Mouse (Mus musculus): ENCODE measurements around the gene Xrcc6. TPM values are rescaled to one million over a fixed set of nuclear protein-coding genes. Genes with fewer than 3 reads are reported as not detected.

Xrcc6 gene
- polyA plus RNA-seq, 1 experiment from 2014 or later: 71.3 TPM

- Histone ChIP-seq H3K27ac (replicated peaks) (no peak overlapping the region), H3K4me3 (no peak overlapping the region), H3K4me1 (peaks cover 7% of the 10 kb centered on the region), H3K9ac (no peak overlapping the region), H3K27me3 (replicated peaks) (no peaks in the 10 kb centered on the region), H3K4me2 (no peak overlapping the region), H3K9me3 (no peaks in the 10 kb centered on the region), H3K36me3 (peaks cover 97% of the 10 kb centered on the region)
- no peak for ATAC-seq (ENCODE audit: extremely low read depth, insufficient number of reproducible peaks, low FRiP score, low TSS enrichment)
- 87% methylated on average over 6 of the region's 6 CpGs for WGBS
Measured at GRCm38 (mm10) chr15:82023965-82024635, 36.5 kb downstream of the Xrcc6 start.

DNA sequence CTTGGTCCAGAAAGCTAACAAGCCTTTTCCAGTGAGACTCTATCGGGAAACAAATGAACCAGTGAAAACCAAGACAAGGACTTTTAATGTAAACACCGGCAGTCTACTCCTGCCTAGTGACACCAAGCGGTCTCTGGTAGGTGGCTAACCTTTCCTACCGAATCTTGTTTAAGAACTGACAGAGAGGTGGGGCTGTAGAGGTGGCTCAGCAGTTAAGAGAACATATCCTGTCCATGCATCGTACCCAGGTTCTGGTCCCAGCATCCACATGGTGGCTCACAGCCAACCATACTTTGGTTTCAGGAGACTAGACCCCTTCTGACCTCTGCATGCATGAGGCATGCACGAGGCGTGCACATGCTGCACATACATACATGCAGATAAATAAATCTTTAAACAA lies 39.6 kb downstream of the Xrcc6 start:
- 0 out of 2 replicates have a peak, but pooled peaks cover 3% of the 10 kb centered on the region for H3K4me1 ChIP-seq
- H3K4me2 ChIP-seq: no peak overlapping the region
- peaks cover 100% of the 10 kb centered on the region for H3K36me3 ChIP-seq
- H3K9ac ChIP-seq: no peak overlapping the region
- no peak overlapping the region for H3K4me3 ChIP-seq
- no peak for ATAC-seq (ENCODE audit: extremely low read depth, insufficient number of reproducible peaks, low FRiP score, low TSS enrichment)
- WGBS: 88% methylated on average over 7 of the region's 7 CpGs
- H3K9me3 ChIP-seq: no peaks in the 10 kb centered on the region
- no peaks in the 10 kb centered on the region for H3K27me3 ChIP-seq (replicated peaks)
- no peak overlapping the region for H3K27ac ChIP-seq (replicated peaks)

- H3K27ac ChIP-seq (replicated peaks): no peak overlapping the region
Measured at GRCm38 (mm10) chr15:82027726-82028125, 40.1 kb downstream of the Xrcc6 start.

DNA sequence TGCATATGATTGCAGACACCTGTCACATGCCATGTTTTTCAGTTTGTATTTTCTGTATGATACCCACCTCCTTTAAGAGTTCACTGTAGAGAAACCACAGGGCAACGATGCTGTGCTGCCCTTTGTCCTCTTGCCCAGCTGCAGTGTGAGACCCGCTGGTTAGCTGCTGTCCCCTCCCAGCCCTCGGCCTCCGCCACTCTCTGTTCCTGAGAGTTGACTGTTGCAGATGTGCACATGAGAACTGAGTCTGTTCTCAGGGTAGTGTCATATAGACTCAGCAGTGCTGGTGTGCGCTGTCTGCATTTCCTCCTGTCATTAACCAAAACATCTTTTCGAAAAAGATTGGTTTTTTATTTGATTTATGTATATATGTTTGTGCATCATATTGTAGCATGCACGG lies 44.8 kb downstream of the Xrcc6 start:
- H3K27me3 ChIP-seq (replicated peaks): no peaks in the 10 kb centered on the region
- H3K36me3 ChIP-seq: peaks cover 91% of the 10 kb centered on the region
- no peaks in the 10 kb centered on the region for H3K4me1 ChIP-seq
- WGBS: 85% methylated on average over 7 of the region's 7 CpGs
- H3K9me3 ChIP-seq: no peaks in the 10 kb centered on the region
- no peak for ATAC-seq (ENCODE audit: extremely low read depth, insufficient number of reproducible peaks, low FRiP score, low TSS enrichment)
- H3K4me2 ChIP-seq: no peak overlapping the region
- no peak overlapping the region for H3K4me3 ChIP-seq
- H3K9ac ChIP-seq: no peak overlapping the region
- no peak overlapping the region for H3K27ac ChIP-seq (replicated peaks)

More at GRCm38 (mm10) chr15:82027726-82028125, 40.1 kb downstream of the Xrcc6 start:
- Histone ChIP-seq H3K4me1 (0 out of 2 replicates have a peak, but pooled peaks cover under 1% of the 10 kb centered on the region), H3K9ac (no peak overlapping the region), H3K4me2 (no peak overlapping the region), H3K9me3 (no peaks in the 10 kb centered on the region), H3K4me3 (no peak overlapping the region), H3K27me3 (replicated peaks) (no peaks in the 10 kb centered on the region), H3K36me3 (peaks cover 98% of the 10 kb centered on the region)
- no peak for ATAC-seq (ENCODE audit: extremely low read depth, insufficient number of reproducible peaks, low FRiP score, low TSS enrichment)
- WGBS: 88% methylated on average over 7 of the region's 7 CpGs

DNA sequence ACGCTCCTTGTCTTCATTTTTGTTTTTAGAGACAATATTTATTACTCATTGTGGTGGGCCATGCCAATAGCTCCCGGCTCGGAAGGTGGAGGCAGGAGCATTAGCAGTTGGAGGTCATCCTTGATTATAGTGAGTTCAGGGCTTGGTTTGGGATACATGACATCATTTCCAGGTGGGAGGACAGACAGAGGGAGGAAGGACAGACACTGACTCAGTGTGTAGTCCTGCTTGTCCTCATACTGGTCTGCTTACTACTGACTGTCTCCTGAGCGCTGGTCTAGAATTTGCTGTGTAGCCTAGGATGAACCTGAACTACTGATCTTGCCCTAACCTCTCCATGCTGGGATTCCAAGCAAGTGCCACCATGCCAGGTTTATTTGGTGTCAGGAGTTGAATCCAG lies 46.1 kb downstream of the Xrcc6 start, which contains the start of gene Desi1:
Desi1 (minus strand) TSS at position 101 of the 400 bp plus-strand sequence.
- H3K36me3 ChIP-seq: peaks cover 91% of the 10 kb centered on the region
- ATAC-seq (ENCODE audit: extremely low read depth, insufficient number of reproducible peaks, low FRiP score, low TSS enrichment): no peak
- 87% methylated on average over 4 of the region's 4 CpGs for WGBS

GRCm38 (mm10) chr15:82035904-82036689 lies 48.5 kb downstream of the Xrcc6 start:
- Histone ChIP-seq H3K9ac (no peak overlapping the region), H3K9me3 (no peaks in the 10 kb centered on the region), H3K4me1 (no peaks in the 10 kb centered on the region), H3K4me2 (no peak overlapping the region), H3K27me3 (replicated peaks) (no peaks in the 10 kb centered on the region), H3K36me3 (peaks cover 88% of the 10 kb centered on the region), H3K27ac (replicated peaks) (no peak overlapping the region), H3K4me3 (no peak overlapping the region)
- WGBS: 76% methylated on average over 12 of the region's 12 CpGs
- ATAC-seq (ENCODE audit: extremely low read depth, insufficient number of reproducible peaks, low FRiP score, low TSS enrichment): no peak

More for the DNA sequence above, 46.1 kb downstream of the Xrcc6 start, which contains the start of gene Desi1:
- Histone ChIP-seq H3K27ac (replicated peaks) (no peak within 1 kb of the TSS), H3K4me2 (no peak within 1 kb of the TSS), H3K4me1 (no peaks in the 10 kb centered on the region), H3K9ac (no peak within 1 kb of the TSS), H3K9me3 (no peaks in the 10 kb centered on the region), H3K27me3 (replicated peaks) (no peaks in the 10 kb centered on the region), H3K4me3 (no peak within 1 kb of the TSS)

GRCm38 (mm10) chr15:82040650-82041049 lies 53.0 kb downstream of the Xrcc6 start:
- no peaks in the 10 kb centered on the region for H3K27me3 ChIP-seq (replicated peaks)
- H3K4me3 ChIP-seq: no peak overlapping the region
- peaks cover 11% of the 10 kb centered on the region for H3K4me1 ChIP-seq
- whole genome bisulfite sequencing: 100% methylated on average over 1 of the region's 1 CpGs
- H3K27ac ChIP-seq (replicated peaks): no peak overlapping the region
- H3K9ac ChIP-seq: no peak overlapping the region
- peaks cover 68% of the 10 kb centered on the region for H3K36me3 ChIP-seq
- no peak overlapping the region for H3K4me2 ChIP-seq
- no peak for ATAC-seq (ENCODE audit: extremely low read depth, insufficient number of reproducible peaks, low FRiP score, low TSS enrichment)
- H3K9me3 ChIP-seq: no peaks in the 10 kb centered on the region

DNA sequence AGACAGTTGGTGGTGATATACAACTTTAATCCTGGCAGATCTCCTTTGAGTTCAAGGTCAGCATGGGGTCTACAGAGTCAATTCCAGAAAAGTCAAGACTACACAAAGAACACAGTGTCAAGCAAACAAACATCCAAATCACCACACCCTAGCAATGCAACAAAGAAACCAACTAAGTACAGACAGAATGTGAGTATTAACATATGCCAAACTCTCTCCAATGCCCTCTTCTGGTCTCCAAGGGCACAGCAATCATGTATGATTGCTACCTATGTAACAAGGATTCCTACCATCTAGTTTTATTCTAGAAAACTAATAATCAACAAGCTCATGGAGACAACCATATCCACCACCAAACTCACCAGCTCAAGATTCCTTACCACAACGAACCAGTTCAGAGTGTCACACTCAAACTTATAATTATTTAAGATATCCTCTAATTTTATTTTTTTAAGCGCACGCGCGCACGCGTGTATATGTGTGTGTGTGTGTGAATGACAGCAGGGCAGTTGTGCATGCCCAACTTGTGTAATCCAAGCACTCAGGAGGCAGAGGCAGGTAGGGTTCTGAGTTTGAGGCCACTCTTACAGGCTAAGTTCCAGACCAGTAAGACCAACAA lies 56.6 kb downstream of the Xrcc6 start:
- H3K4me2 ChIP-seq: no peak overlapping the region
- H3K36me3 ChIP-seq: peaks cover 33% of the 10 kb centered on the region
- H3K27me3 ChIP-seq (replicated peaks): peaks cover 12% of the 10 kb centered on the region
- no peak overlapping the region for H3K9ac ChIP-seq
- peaks cover 20% of the 10 kb centered on the region for H3K4me1 ChIP-seq
- H3K4me3 ChIP-seq: no peak overlapping the region
- ATAC-seq (ENCODE audit: extremely low read depth, insufficient number of reproducible peaks, low FRiP score, low TSS enrichment): no peak
- H3K27ac ChIP-seq (replicated peaks): no peak overlapping the region
- WGBS: 94% methylated on average over 7 of the region's 7 CpGs
- H3K9me3 ChIP-seq: no peaks in the 10 kb centered on the region

DNA sequence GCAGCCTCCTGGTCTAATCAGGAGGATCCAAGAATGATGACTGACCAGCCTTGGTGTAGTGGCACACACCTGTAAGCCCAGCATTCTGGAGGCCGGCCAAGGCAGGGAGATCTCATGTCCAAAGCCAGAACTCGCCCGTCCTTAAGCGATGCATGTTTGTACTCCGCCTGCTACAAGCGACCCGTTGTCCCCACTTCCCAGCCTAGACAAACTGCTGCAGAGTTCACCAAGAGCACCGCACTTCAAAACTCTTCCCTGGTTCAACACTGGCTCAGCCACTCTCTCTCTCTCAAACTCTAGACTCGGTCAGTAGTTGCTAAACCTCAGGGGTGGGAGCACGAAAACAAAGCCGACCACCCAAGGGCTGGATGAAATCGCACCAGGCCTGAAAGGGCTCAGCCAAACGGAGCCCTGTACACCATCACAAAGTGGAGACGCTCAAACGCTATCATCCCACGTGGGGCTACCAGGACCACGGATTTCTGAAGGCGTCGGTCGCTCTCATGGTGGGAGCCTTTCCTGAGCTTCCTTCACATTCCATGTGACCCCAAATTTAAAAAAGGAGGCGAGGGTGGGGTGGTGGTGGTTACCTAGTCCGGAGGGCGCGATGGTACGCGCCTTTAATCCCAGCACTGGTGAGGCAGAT lies 58.7 kb downstream of the Xrcc6 start:
- peak overlapping the region; percentile 100 for H3K4me3 ChIP-seq
- H3K4me2 ChIP-seq: peak overlapping the region; percentile 95
- ATAC-seq (ENCODE audit: extremely low read depth, insufficient number of reproducible peaks, low FRiP score, low TSS enrichment): no peak
- H3K9me3 ChIP-seq: no peaks in the 10 kb centered on the region
- 3% methylated on average over 26 of the region's 26 CpGs for WGBS
- H3K27ac ChIP-seq (replicated peaks): peak overlapping the region; percentile 93
- H3K36me3 ChIP-seq: peaks cover 17% of the 10 kb centered on the region
- peak overlapping the region; percentile 97 for H3K9ac ChIP-seq
- H3K27me3 ChIP-seq (replicated peaks): peaks cover 24% of the 10 kb centered on the region
- H3K4me1 ChIP-seq: peaks cover 20% of the 10 kb centered on the region

DNA sequence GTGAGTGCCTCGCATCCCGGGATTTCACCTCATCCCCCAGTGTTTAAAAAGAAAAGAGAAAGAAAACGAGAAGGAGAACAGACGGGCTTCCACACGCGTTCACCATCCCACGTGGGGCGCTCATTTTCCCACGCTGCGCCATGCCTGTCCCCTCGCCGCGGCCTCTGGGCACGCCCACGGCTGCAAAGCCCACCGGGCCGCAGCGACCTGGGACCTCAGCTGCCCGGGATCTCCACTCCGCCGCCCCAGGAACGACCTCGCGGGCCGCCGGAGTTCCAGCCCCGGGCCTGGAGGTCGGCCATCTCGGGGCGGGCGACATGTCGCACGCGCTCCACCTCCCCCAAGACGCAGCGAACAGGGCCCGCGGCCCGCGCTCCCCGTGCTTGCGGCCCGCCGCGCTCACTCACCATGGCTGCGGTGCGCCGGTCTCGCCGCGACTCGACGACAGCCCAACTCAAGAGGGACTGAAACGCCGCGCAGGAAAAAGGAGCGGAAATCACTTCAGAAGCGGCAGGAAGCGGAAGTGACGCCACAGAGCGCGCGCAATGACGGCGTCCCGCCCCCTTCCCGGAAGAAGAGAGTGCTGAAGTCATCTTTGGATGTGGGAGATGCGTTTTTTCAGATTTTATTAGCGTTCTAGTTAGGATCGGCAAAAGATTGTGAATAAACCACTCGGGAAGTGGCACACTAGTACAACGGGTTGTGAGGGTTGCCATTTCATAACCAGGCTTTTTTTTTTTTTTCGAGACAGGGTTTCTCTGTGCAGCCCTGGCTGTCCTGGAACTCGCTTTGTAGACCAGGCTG lies 59.6 kb downstream of the Xrcc6 start, which contains the start of gene Snu13:
Snu13 (minus strand) TSS at position 519 of the 804 bp plus-strand sequence.
- H3K4me1 ChIP-seq: peaks cover 20% of the 10 kb centered on the region
- H3K36me3 ChIP-seq: peaks cover 16% of the 10 kb centered on the region
- peaks cover 24% of the 10 kb centered on the region for H3K27me3 ChIP-seq (replicated peaks)
- under 1% methylated on average over 74 of the region's 74 CpGs for WGBS
- H3K9ac ChIP-seq: peak within 1 kb of the TSS; percentile 97
- H3K27ac ChIP-seq (replicated peaks): peak within 1 kb of the TSS; percentile 93
- no peaks in the 10 kb centered on the region for H3K9me3 ChIP-seq
- peak; percentile 68; the same call in 1 of the 2 replicates for ATAC-seq (ENCODE audit: extremely low read depth, insufficient number of reproducible peaks, low FRiP score, low TSS enrichment)
- H3K4me3 ChIP-seq: peak within 1 kb of the TSS; percentile 100
- H3K4me2 ChIP-seq: peak within 1 kb of the TSS; percentile 95

Measured in heart, embryonic 13.5 days (tissue).